Mouse (Mus musculus) heart, embryonic 16.5 days (tissue): Measurements from ENCODE around the gene C4bp. TPM values are rescaled to one million over a fixed set of nuclear protein-coding genes. Genes with fewer than 3 reads are reported as not detected.
"Not testable (repeated sequence)": the region's sequence is repeated elsewhere in the genome, so short reads cannot be mapped to it uniquely, and the experiment has no call there.

Experiments
- ATAC-seq: fragments of 200-750 bp; cut with Nextera tagmentation; replicated peaks from 2 replicates; pipeline ENCODE4 v1.8.0; 2017; ENCODE audit warnings: moderate number of reproducible peaks; ENCODE audit not compliant: insufficient read depth, low FRiP score; ENCODE audit errors: extremely low read depth
- H3K27ac ChIP-seq: fragments of 300-500 bp; sonication (generic); 2 replicates; pipeline ENCODE4 v1.5.1; 2014; ENCODE audit warnings: mild to moderate bottlenecking, low read length, control low read depth, moderate library complexity
- H3K27me3 ChIP-seq: fragments of 300-500 bp; sonication (generic); 2 replicates; pipeline ENCODE4 v1.6.1; 2014; ENCODE audit warnings: low read length, mixed read lengths; ENCODE audit not compliant: control insufficient read depth, insufficient read depth
- H3K36me3 ChIP-seq: fragments of 300-500 bp; sonication (generic); 2 replicates; pipeline ENCODE4 v1.6.1; 2014; ENCODE audit not compliant: control insufficient read depth, insufficient read depth
- H3K4me1 ChIP-seq: fragments of 300-500 bp; sonication (generic); 2 replicates; pipeline ENCODE4 v1.6.1; 2014; ENCODE audit warnings: low read length, mixed read lengths; ENCODE audit not compliant: control insufficient read depth, insufficient read depth
- H3K4me2 ChIP-seq: fragments of 300-500 bp; sonication (generic); 2 replicates; pipeline ENCODE4 v1.6.1; 2014; ENCODE audit warnings: low read depth, mild to moderate bottlenecking, control low read depth, low read length
- H3K4me3 ChIP-seq: fragments of 300-500 bp; sonication (generic); 2 replicates; pipeline ENCODE4 v1.5.1; 2014; ENCODE audit warnings: mild to moderate bottlenecking, control low read depth, low read length
- H3K9ac ChIP-seq: fragments of 300-500 bp; sonication (generic); 2 replicates; pipeline ENCODE4 v1.6.1; 2014; ENCODE audit warnings: low read length, control low read depth
- H3K9me3 ChIP-seq: fragments of 300-500 bp; sonication (generic); replicated peaks from 2 replicates; pipeline ENCODE4 v1.6.1; 2016; ENCODE audit warnings: low read length; ENCODE audit not compliant: control insufficient read depth
- whole genome bisulfite sequencing: fragments of 180-500 bp; shearing (Covaris S2); extraction: QIAGEN DNeasy Blood & Tissue Kit; methylation state at CpG from one replicate; pipeline ENCODE4 v1.1.7; 2014; 5-methylcytosine and 5-hydroxymethylcytosine counted together
- polyA plus RNA-seq: library from polyadenylated mRNA; unstranded; fragments of >200 nt; fragmentation: Nextera tagmentation; extraction: Ambion mirVana; gene quantifications from 2 replicates; pipeline ENCODE4 v1.2.1, GENCODE M21; 2015

The C4bp gene
- polyA plus RNA-seq, 1 experiment from 2014 or later, result not detected

DNA sequence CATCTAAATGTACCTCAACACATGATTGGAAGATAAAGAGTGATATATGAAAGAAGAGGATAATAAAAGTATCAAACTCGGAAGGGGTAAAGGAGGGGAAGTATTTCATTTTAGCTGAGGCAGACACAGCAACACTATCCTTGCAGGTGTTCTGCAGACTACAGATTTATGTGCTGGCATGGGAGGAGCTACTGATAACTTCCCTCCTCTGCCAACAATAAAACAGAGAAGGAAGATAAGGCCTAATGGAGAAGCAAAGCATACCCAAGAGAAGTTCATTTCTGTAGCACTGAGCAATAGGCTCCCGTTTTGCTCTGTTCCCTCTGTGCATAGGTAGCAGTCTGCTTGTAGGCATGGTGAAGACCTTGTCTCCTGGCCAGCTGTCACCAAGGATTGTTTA is 19.6 kb upstream of the C4bp start:
- no peak overlapping the region for H3K4me3 ChIP-seq
- no peak overlapping the region for H3K9ac ChIP-seq
- no peak overlapping the region for H3K4me2 ChIP-seq
- no peaks in the 10 kb centered on the region for H3K9me3 ChIP-seq
- no peaks in the 10 kb centered on the region for H3K4me1 ChIP-seq
- no peaks in the 10 kb centered on the region for H3K27me3 ChIP-seq
- H3K36me3 ChIP-seq, result no peaks in the 10 kb centered on the region
- H3K27ac ChIP-seq, result no peak overlapping the region
- WGBS, result 52% methylated on average over 2 of the region's 2 CpGs
- no peak for ATAC-seq

DNA sequence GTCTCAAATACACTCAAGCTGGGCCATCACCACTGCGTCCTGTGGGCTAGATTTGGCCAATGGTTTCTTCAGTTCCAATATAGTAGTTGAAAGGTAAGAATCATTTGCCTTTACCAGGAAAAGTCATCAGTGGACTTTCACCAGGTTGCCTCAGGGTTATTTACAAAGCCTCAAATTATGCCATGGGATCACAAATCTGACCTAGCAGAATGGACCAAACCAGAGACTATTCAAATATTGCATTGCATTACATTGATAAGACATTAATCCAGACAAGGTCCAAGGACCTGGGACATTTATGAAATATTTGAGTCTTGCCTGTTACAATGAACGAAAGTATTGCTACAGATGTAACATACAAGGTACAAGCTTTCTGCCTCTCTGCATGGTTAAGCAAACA is 17.1 kb upstream of the C4bp start:
- no peaks in the 10 kb centered on the region for H3K27me3 ChIP-seq
- no peaks in the 10 kb centered on the region for H3K9me3 ChIP-seq
- no peak for ATAC-seq
- H3K9ac ChIP-seq, result no peak overlapping the region
- WGBS, result 84% methylated on average over 2 of the region's 2 CpGs
- no peak overlapping the region for H3K4me3 ChIP-seq
- H3K4me1 ChIP-seq, result no peaks in the 10 kb centered on the region
- no peaks in the 10 kb centered on the region for H3K36me3 ChIP-seq
- no peak overlapping the region for H3K27ac ChIP-seq
- H3K4me2 ChIP-seq, result no peak overlapping the region

DNA sequence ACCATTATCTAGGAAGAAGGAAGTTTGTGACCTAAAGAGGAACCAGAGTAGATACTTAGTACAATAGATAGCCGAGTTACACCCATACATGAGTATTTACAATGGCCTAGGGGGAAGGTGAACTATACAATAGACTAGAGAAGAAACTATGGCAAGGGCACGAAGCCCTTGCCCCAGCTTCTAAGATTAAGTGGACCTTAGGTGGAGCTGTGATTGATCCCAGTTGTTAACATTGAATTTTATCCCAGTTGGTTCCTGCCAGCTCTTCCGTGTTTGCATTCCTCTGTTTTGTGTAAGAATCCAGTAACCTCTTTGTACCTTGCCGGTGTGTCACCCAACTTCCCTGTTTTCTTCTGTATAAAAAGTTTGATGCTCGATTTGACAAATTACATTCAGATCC is 2.1 kb upstream of the C4bp start:
- ATAC-seq, H3K36me3 ChIP-seq, H3K9me3 ChIP-seq, H3K27ac ChIP-seq, H3K9ac ChIP-seq, H3K4me2 ChIP-seq, H3K4me1 ChIP-seq, H3K4me3 ChIP-seq, H3K27me3 ChIP-seq: not testable (repeated sequence)
- 81% methylated on average over 5 of the region's 5 CpGs for WGBS

DNA sequence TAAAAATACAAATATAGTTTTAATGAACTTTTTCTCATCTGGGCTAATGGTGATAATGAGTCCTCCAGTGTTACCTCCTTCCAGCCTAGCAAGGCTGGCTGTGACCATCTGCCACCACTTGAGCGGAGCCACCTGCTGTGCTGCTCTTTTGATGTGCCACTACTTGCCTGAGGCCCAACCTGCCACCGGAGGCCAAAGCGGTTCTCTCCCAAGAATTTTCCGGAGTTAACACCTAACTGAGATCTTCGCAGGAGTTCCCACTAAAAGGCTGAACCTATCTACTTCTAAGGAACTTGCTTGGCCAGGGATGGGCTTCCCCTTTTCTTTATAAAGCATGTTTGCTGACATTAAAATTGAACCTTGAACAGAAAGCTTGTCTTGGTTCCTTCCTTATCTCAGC is 1.8 kb downstream of the C4bp start:
- ATAC-seq, H3K4me1 ChIP-seq, H3K27ac ChIP-seq, H3K4me3 ChIP-seq, H3K4me2 ChIP-seq, H3K36me3 ChIP-seq, H3K27me3 ChIP-seq, H3K9ac ChIP-seq, H3K9me3 ChIP-seq: not testable (repeated sequence)
- WGBS, result 23% methylated on average over 5 of the region's 5 CpGs

DNA sequence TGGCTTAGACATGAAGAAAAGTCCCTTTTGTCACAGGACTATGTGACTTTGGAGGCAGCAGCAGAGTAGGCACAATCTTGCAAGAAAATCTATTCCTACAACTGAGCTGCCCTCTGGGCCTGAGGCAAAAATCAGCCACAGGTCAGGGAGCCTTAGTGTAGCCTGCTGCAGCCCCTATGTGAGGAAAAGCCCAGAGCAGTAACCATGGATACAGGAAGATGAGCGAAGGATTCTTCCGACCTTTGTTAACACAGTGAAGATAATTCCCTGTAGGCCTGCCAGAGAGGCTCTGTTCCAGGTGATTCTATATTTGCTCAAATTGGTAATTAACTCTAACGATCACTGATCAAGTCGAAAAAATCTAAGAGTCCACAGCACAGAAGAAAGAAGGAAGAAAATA is 17.3 kb downstream of the C4bp start:
- Histone ChIP-seq H3K9ac (no peak overlapping the region), H3K4me2 (no peak overlapping the region), H3K4me3 (no peak overlapping the region), H3K27ac (no peak overlapping the region), H3K36me3 (no peaks in the 10 kb centered on the region), H3K27me3 (no peaks in the 10 kb centered on the region), H3K4me1 (no peaks in the 10 kb centered on the region), H3K9me3 (no peaks in the 10 kb centered on the region)
- WGBS, result 63% methylated on average over 4 of the region's 4 CpGs
- ATAC-seq, result no peak

DNA sequence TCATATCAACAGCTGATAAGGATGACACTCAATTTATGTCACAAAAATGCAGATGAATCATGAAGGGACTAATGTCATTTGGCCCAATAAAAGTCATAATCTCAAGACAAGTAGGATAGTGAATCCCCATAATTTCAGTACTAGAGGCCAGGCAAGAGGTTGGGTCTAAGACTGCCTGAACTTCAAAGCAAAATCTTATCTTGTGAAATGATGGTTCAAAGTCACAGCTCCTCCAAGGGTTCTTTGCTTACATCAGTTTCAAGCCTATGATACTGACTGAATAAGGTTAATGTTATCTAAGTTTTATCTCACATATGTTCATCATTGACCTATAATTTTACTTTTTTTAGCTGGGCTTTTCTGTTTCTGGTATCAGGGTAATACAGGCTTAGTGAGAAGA is 20.5 kb downstream of the C4bp start:
- Histone ChIP-seq H3K27ac (no peak overlapping the region), H3K4me3 (no peak overlapping the region), H3K4me1 (no peaks in the 10 kb centered on the region), H3K27me3 (no peaks in the 10 kb centered on the region), H3K4me2 (no peak overlapping the region), H3K9me3 (no peaks in the 10 kb centered on the region), H3K36me3 (no peaks in the 10 kb centered on the region), H3K9ac (no peak overlapping the region)
- ATAC-seq, result no peak

DNA sequence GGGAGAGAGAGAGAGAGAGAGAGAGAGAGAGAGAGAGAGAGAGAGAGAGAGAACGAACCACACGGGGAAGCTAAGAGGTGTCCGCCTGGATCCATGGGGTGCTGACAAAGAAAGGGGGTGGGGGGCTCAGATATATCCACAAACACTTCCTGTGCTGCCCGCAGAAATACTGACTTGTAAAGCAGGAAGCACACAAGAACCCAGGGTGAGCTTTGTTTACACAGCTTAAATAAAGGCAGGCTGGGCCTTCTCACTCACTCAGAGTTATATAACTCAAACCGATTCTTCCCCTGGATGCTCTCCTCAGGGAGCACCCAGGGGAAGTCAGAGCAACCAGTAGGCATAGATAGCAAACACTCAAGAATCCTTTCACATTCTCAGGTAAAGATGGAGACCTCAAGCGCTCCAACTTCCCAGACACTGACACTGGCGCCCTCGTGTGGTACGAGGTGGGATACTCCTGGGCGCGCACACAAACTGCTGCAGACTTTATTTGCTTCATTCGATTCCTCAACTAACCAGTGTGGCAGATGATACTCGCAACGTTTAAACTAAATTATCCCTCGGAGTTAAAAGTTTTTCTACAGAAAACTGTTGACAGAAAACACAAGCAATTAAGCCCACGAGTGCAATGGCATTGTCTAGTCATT is 27.5 kb downstream of the C4bp start:
- WGBS, result 22% methylated on average over 16 of the region's 16 CpGs
- no peak overlapping the region for H3K9ac ChIP-seq
- H3K4me1 ChIP-seq, result no peaks in the 10 kb centered on the region
- H3K27ac ChIP-seq, result no peak overlapping the region
- H3K4me3 ChIP-seq, result no peak overlapping the region
- no peaks in the 10 kb centered on the region for H3K9me3 ChIP-seq
- no peaks in the 10 kb centered on the region for H3K36me3 ChIP-seq
- no peaks in the 10 kb centered on the region for H3K27me3 ChIP-seq
- ATAC-seq, result 0 out of 2 replicates have a peak, but pooled peaks have one; percentile 45
- H3K4me2 ChIP-seq, result no peak overlapping the region

DNA sequence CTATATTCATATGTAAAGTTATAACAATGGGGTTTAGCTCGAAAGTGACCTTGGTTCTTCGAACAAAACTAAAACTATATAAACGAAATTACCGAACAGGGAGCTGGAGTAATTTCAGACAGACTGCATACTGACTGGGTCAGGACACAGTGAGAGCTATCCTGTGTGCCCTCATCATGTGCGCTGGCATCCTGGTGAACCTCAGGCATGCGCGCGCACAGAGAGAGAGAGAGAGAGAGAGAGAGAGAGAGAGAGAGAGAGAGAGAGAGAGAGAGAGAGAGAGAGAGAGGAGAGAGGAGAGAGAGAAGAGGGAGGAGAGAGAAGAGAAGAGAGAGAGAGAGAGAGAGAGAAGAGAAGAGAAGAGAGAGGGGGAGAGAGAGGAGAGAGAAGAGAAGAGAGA is 28.1 kb downstream of the C4bp start:
- Histone ChIP-seq H3K9me3 (no peaks in the 10 kb centered on the region), H3K36me3 (no peaks in the 10 kb centered on the region), H3K27me3 (no peaks in the 10 kb centered on the region), H3K9ac (no peak overlapping the region), H3K27ac (no peak overlapping the region), H3K4me1 (no peaks in the 10 kb centered on the region), H3K4me2 (no peak overlapping the region), H3K4me3 (no peak overlapping the region)
- no peak for ATAC-seq
- WGBS, result 79% methylated on average over 8 of the region's 8 CpGs

DNA sequence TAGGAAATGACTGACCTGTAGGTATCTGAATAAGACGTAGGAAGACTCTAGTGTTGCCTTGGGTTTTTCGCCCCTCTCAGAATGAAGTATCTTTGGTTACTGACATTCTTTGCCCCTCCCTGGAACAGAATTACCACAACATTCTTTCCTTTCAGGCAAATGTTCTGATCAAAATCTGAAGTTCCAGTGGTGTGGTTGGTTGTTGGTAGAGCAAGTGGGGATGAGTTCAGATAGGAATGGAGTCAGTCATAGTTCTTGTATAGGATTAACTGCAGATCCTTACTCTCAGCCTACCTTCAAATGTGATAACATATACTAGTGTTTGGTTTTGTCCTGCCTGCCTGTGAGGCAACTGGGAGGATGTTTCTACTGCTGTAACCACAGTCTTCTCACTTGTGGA is 31.9 kb downstream of the C4bp start, which contains the start of gene Zp3r:
Zp3r (minus strand) TSS at position 101 of the 400 bp plus-strand sequence.
- no peaks in the 10 kb centered on the region for H3K9me3 ChIP-seq
- no peaks in the 10 kb centered on the region for H3K36me3 ChIP-seq
- no peaks in the 10 kb centered on the region for H3K27me3 ChIP-seq
- no peak within 1 kb of the TSS for H3K9ac ChIP-seq
- no peak within 1 kb of the TSS for H3K4me3 ChIP-seq
- no peaks in the 10 kb centered on the region for H3K4me1 ChIP-seq
- 82% methylated on average over 2 of the region's 2 CpGs for WGBS
- no peak for ATAC-seq
- no peak within 1 kb of the TSS for H3K4me2 ChIP-seq
- no peak within 1 kb of the TSS for H3K27ac ChIP-seq
